19 mouse cellular contexts compared by ENCODE assay signal in the genomic region with DNA sequence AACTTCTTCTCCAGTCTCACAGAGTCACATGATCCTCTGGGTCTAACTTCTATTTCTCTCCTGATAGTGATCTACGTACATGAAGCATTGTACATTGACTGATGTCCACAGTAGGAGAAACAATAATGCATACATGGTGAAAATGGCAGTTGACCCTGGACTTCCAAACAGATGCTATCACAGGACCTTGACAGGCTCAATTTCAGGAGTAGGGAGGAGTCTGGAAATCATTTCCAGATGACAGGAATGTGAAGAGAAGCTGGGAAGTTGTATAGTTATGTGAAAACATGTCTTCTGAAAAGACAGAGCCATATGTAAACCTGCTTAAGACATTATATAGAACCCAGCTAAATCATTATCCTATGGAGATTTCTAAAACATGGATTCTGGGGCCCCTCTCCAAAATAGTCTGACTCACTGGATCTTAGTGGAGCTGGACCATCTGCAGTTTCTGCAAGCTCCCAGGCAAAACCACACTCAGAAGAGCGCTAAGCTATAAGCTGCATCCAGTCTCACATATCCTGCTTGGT.
DNase-seq lines count a peak whose midpoint lies in the region; ATAC-seq lines count a peak whose summit lies in the region.
"Had no signal": no experiment of that assay in that cellular context is flagged by ENCODE, and none has a peak within 500 bp of the region (broad histone marks: within the 10 kb centered on the region; RNA-seq: fewer than 3 reads in every experiment).

No protein-coding gene starts in this region.

- no peak overlapping the region for H3K9ac ChIP-seq in embryonic facial prominence, embryonic 14.5 days (ENCODE audit: low read depth, low read length)
- H3K9ac ChIP-seq: forebrain, embryonic 13.5 days; heart, embryonic 13.5 days had no signal

- DNase-seq in 3T3-L1 (ENCODE audit: low read depth, low spot score) = peak; percentile 69
- peak; percentile 30 for DNase-seq in brain, adult 2 months (ENCODE audit: low read depth, low spot score)
- peak; percentile 15 for DNase-seq in embryo, embryonic 9.5 days (ENCODE audit: extremely low spot score)
- peak; percentile 20 for DNase-seq in embryonic facial prominence, embryonic 14.5 days (ENCODE audit: low spot score)
- DNase-seq in thymus, postnatal 25 days = no peak
- DNase-seq in thymus, adult 18-20 months = no peak
- no peak for DNase-seq in lung, postnatal 14 days
- no peak for DNase-seq in forebrain, embryonic 10.5 days (ENCODE audit: extremely low spot score, low spot score)
- DNase-seq: adrenal gland, postnatal 14 days; cerebellum, adult 18-20 months; cerebellum, adult 9-11 months; cerebellum, postnatal 36 days; gastrocnemius, adult 2 months; gastrocnemius, postnatal 25 days; heart, adult 11 months; heart, postnatal 36 days; kidney, adult 11 months had no signal

- no peaks in the 10 kb centered on the region for H3K27me3 ChIP-seq in embryonic facial prominence, embryonic 14.5 days (replicated peaks; ENCODE audit: control insufficient read depth, insufficient read depth, low read length)
- H3K27me3 ChIP-seq in forebrain, embryonic 10.5 days (ENCODE audit: poor library complexity, severe bottlenecking) = no peaks in the 10 kb centered on the region
- H3K27me3 ChIP-seq: forebrain, embryonic 13.5 days; heart, embryonic 13.5 days had no signal

- H3K9me3 ChIP-seq in embryonic facial prominence, embryonic 14.5 days (ENCODE audit: control insufficient read depth, low read length) = 0 out of 2 replicates have a peak, but pooled peaks cover 3% of the 10 kb centered on the region
- H3K9me3 ChIP-seq in forebrain, embryonic 10.5 days = no peaks in the 10 kb centered on the region
- H3K9me3 ChIP-seq: forebrain, embryonic 13.5 days; heart, embryonic 13.5 days had no signal

- H3K4me1 ChIP-seq in embryonic facial prominence, embryonic 14.5 days (ENCODE audit: control insufficient read depth, insufficient read depth, low read length) = 0 out of 2 replicates have a peak, but pooled peaks cover 5% of the 10 kb centered on the region
- H3K4me1 ChIP-seq in forebrain, embryonic 10.5 days = no peaks in the 10 kb centered on the region
- H3K4me1 ChIP-seq: heart, embryonic 13.5 days had no signal

- no peak for ATAC-seq in embryonic facial prominence, embryonic 14.5 days (ENCODE audit: low read depth)
- ATAC-seq: forebrain, embryonic 13.5 days had no signal

- WGBS in embryonic facial prominence, embryonic 14.5 days = 41% methylated on average over 2 of the region's 2 CpGs
- 83% methylated on average over 2 of the region's 2 CpGs for WGBS in forebrain, embryonic 10.5 days

- no peaks in the 10 kb centered on the region for H3K36me3 ChIP-seq in embryonic facial prominence, embryonic 14.5 days (ENCODE audit: control insufficient read depth, insufficient read depth, low read length)
- no peaks in the 10 kb centered on the region for H3K36me3 ChIP-seq in forebrain, embryonic 10.5 days (replicated peaks)
- H3K36me3 ChIP-seq: heart, embryonic 13.5 days had no signal

- no peak overlapping the region for H3K27ac ChIP-seq in embryonic facial prominence, embryonic 14.5 days (replicated peaks; ENCODE audit: low read depth, low read length)
- no peak overlapping the region for H3K27ac ChIP-seq in forebrain, embryonic 10.5 days
- H3K27ac ChIP-seq: forebrain, embryonic 13.5 days; gastrocnemius, adult 2 months; heart, embryonic 13.5 days had no signal

- no peak overlapping the region for H3K4me3 ChIP-seq in embryonic facial prominence, embryonic 14.5 days (ENCODE audit: low read depth, low read length)
- H3K4me3 ChIP-seq in forebrain, embryonic 10.5 days = no peak overlapping the region
- H3K4me3 ChIP-seq: forebrain, embryonic 13.5 days; gastrocnemius, adult 2 months; heart, embryonic 13.5 days had no signal

- no peak overlapping the region for H3K4me2 ChIP-seq in embryonic facial prominence, embryonic 14.5 days (ENCODE audit: low read depth, low read length)
- H3K4me2 ChIP-seq: forebrain, embryonic 13.5 days; heart, embryonic 13.5 days had no signal

Comparison
In these comparisons a context has a peak if more than half of its experiments do, and no peak if none do; other contexts are left out.
1. DNase-seq: peak in 3T3-L1 (single experiment), brain, adult 2 months (single experiment), embryo, embryonic 9.5 days (single experiment) and embryonic facial prominence, embryonic 14.5 days (single experiment); none in thymus, postnatal 25 days (single experiment), thymus, adult 18-20 months (0 of 2), lung, postnatal 14 days (single experiment) and forebrain, embryonic 10.5 days (single experiment).